Mouse (Mus musculus): ENCODE measurements around the gene Ctdsp1. TPM values are rescaled to one million over a fixed set of nuclear protein-coding genes. Genes with fewer than 3 reads are reported as not detected.

Ctdsp1 gene
- 64.6 and 66.7 TPM in 2 replicates for polyA plus RNA-seq (2015; fragmentation: Nextera tagmentation; extraction: Ambion mirVana)

DNA sequence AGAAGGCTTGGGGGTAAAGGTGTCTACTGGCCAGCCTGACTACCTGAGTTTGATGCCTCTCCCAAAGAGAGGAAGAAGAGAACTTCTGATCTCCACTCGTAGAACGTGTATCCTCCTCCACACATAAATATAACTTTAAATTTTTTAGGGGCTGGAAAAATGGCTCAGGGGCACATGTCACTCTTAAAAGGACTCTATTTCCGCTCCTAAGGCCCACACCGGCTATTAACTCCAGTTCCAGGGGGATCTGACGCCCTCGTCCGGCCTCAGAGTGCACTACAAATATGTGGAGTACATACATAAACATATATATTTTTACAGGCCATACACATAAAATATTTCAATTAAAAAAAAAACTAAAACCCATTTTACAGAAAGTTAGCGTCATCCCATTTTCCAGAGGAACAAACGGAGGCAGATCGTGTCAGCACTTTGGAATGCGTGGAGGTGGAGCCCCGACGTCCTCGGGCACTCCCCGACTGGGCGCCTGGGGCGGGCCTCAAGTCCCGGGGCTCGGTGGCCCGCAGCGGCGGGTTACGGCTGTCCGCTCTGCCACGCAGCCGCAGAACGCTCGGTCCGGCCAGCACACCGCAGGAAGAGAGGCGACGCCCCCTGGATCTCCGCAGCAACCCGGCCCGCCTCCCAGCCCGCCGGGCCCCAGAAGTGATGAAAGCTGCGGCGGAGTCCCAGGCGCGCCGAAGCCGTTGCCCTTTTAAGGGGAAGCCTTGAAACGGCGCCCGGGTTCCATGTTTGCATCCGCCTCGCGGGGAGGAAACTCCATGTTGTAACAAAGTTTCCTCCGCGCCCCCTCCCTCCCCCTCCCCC is at the start of gene Ctdsp1:
Ctdsp1 (plus strand) TSS at position 586 of the 825 bp plus-strand sequence.
- ATAC-seq (replicated peaks; ENCODE audit: extremely low read depth, insufficient read depth, low FRiP score) = peak; percentile 80
- WGBS = 3% methylated on average over 51 of the region's 51 CpGs
- H3K9me3 ChIP-seq (replicated peaks; ENCODE audit: control insufficient read depth, low read length) = no peaks in the 10 kb centered on the region
- peaks cover 33% of the 10 kb centered on the region for H3K4me1 ChIP-seq (ENCODE audit: control insufficient read depth, insufficient read depth, low read length)
- H3K4me2 ChIP-seq (ENCODE audit: low read depth, low read length) = peak within 1 kb of the TSS; percentile 85
- peak within 1 kb of the TSS; percentile 98 for H3K9ac ChIP-seq (ENCODE audit: low read length)
- H3K4me3 ChIP-seq (ENCODE audit: low read length) = peak within 1 kb of the TSS; percentile 82
- no peaks in the 10 kb centered on the region for H3K27me3 ChIP-seq (ENCODE audit: control insufficient read depth, insufficient read depth, low read length)
- H3K27ac ChIP-seq (ENCODE audit: low read length) = peak within 1 kb of the TSS; percentile 98
- peaks cover 16% of the 10 kb centered on the region for H3K36me3 ChIP-seq (ENCODE audit: control insufficient read depth, insufficient read depth)

GRCm38 (mm10) chr1:74341898-74342297 is 49.4 kb upstream of the Ctdsp1 start:
- Histone ChIP-seq H3K4me2 (ENCODE audit: low read depth, low read length) (no peak overlapping the region), H3K9ac (ENCODE audit: low read length) (no peak overlapping the region), H3K9me3 (replicated peaks; ENCODE audit: control insufficient read depth, low read length) (no peaks in the 10 kb centered on the region), H3K36me3 (ENCODE audit: control insufficient read depth, insufficient read depth) (no peaks in the 10 kb centered on the region), H3K4me3 (ENCODE audit: low read length) (no peak overlapping the region), H3K27me3 (ENCODE audit: control insufficient read depth, insufficient read depth, low read length) (no peaks in the 10 kb centered on the region), H3K27ac (ENCODE audit: low read length) (no peak overlapping the region), H3K4me1 (ENCODE audit: control insufficient read depth, insufficient read depth, low read length) (peaks cover 14% of the 10 kb centered on the region)
- no peak for ATAC-seq (replicated peaks; ENCODE audit: extremely low read depth, insufficient read depth, low FRiP score)
- 69% methylated on average over 7 of the region's 7 CpGs for WGBS

GRCm38 (mm10) chr1:74342308-74342707 is 49.0 kb upstream of the Ctdsp1 start:
- Histone ChIP-seq H3K27ac (ENCODE audit: low read length) (no peak overlapping the region), H3K9ac (ENCODE audit: low read length) (no peak overlapping the region), H3K4me2 (ENCODE audit: low read depth, low read length) (no peak overlapping the region), H3K27me3 (ENCODE audit: control insufficient read depth, insufficient read depth, low read length) (no peaks in the 10 kb centered on the region), H3K9me3 (replicated peaks; ENCODE audit: control insufficient read depth, low read length) (no peaks in the 10 kb centered on the region), H3K36me3 (ENCODE audit: control insufficient read depth, insufficient read depth) (no peaks in the 10 kb centered on the region), H3K4me1 (ENCODE audit: control insufficient read depth, insufficient read depth, low read length) (peaks cover 10% of the 10 kb centered on the region), H3K4me3 (ENCODE audit: low read length) (no peak overlapping the region)
- 90% methylated on average over 1 of the region's 1 CpGs for WGBS
- ATAC-seq (replicated peaks; ENCODE audit: extremely low read depth, insufficient read depth, low FRiP score) = no peak

DNA sequence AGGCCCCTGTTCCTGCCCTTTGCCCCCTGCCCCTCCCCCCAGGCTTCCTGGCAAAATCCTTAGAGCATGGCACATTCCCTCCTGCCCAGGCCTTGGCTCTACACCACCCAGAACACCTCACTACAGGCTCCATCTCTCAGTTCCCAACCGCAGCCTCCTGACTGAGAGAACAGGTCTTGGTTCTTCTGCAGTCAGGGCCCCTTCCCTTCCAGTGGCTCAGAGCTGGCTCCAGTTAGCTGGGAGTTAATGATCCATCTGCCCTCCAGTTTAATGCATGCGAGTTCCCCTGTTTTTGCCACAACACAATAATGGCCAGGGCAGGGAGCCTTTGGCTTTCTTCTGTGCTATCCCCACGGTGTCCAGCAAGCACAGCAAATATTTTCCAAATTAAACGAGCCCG is 48.1 kb upstream of the Ctdsp1 start:
- H3K4me1 ChIP-seq (ENCODE audit: control insufficient read depth, insufficient read depth, low read length) = peaks cover 5% of the 10 kb centered on the region; the same call in 1 of the 2 replicates

GRCm38 (mm10) chr1:74344163-74344916 is 47.0 kb upstream of the Ctdsp1 start:
- H3K4me3 ChIP-seq (ENCODE audit: low read length) = no peak overlapping the region
- peaks cover 5% of the 10 kb centered on the region; the same call in 1 of the 2 replicates for H3K4me1 ChIP-seq (ENCODE audit: control insufficient read depth, insufficient read depth, low read length)
- no peak overlapping the region for H3K9ac ChIP-seq (ENCODE audit: low read length)
- H3K27ac ChIP-seq (ENCODE audit: low read length) = no peak overlapping the region
- 82% methylated on average over 11 of the region's 11 CpGs for WGBS
- H3K9me3 ChIP-seq (replicated peaks; ENCODE audit: control insufficient read depth, low read length) = no peaks in the 10 kb centered on the region
- no peak overlapping the region for H3K4me2 ChIP-seq (ENCODE audit: low read depth, low read length)
- no peaks in the 10 kb centered on the region for H3K27me3 ChIP-seq (ENCODE audit: control insufficient read depth, insufficient read depth, low read length)
- no peak for ATAC-seq (replicated peaks; ENCODE audit: extremely low read depth, insufficient read depth, low FRiP score)
- 0 out of 2 replicates have a peak, but pooled peaks cover 2% of the 10 kb centered on the region for H3K36me3 ChIP-seq (ENCODE audit: control insufficient read depth, insufficient read depth)

More for the DNA sequence above, 48.1 kb upstream of the Ctdsp1 start:
- Histone ChIP-seq H3K4me2 (ENCODE audit: low read depth, low read length) (no peak overlapping the region), H3K9me3 (replicated peaks; ENCODE audit: control insufficient read depth, low read length) (no peaks in the 10 kb centered on the region), H3K36me3 (ENCODE audit: control insufficient read depth, insufficient read depth) (no peaks in the 10 kb centered on the region), H3K27me3 (ENCODE audit: control insufficient read depth, insufficient read depth, low read length) (no peaks in the 10 kb centered on the region), H3K4me3 (ENCODE audit: low read length) (no peak overlapping the region), H3K27ac (ENCODE audit: low read length) (no peak overlapping the region), H3K9ac (ENCODE audit: low read length) (no peak overlapping the region)
- 77% methylated on average over 5 of the region's 5 CpGs for WGBS
- no peak for ATAC-seq (replicated peaks; ENCODE audit: extremely low read depth, insufficient read depth, low FRiP score)

DNA sequence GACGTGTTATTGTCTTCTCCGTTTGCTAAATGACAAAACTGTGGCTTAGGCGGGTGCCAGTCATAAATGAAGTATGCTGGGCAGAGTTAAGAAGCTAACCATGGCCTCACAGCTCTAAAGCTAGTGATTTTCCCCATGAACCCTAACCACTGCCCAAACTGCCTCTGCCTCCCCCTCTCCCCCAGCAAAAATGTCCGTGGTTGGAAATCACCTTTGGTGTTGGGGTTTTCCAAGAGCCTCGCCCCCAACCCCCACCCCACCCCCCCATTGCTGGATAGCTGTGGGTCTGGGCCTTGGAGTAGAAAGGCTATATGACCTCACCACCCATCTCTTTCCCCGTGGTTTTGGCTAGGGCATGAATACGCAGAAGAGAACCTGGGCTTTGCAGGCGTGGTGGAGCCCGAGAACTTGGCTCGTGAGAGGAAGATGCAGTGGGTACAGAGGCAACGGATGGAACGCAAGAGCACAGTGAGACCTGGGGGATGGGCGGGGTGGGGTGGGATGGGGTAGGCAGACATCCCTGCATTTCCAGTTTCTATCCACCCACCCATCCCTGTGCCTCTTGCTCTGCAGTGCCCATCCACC is 40.0 kb upstream of the Ctdsp1 start:
- no peaks in the 10 kb centered on the region for H3K9me3 ChIP-seq (replicated peaks; ENCODE audit: control insufficient read depth, low read length)
- 84% methylated on average over 13 of the region's 13 CpGs for WGBS
- H3K36me3 ChIP-seq (ENCODE audit: control insufficient read depth, insufficient read depth) = peaks cover 21% of the 10 kb centered on the region
- H3K27me3 ChIP-seq (ENCODE audit: control insufficient read depth, insufficient read depth, low read length) = no peaks in the 10 kb centered on the region
- H3K9ac ChIP-seq (ENCODE audit: low read length) = no peak overlapping the region
- no peak for ATAC-seq (replicated peaks; ENCODE audit: extremely low read depth, insufficient read depth, low FRiP score)
- H3K4me3 ChIP-seq (ENCODE audit: low read length) = no peak overlapping the region
- H3K4me1 ChIP-seq (ENCODE audit: control insufficient read depth, insufficient read depth, low read length) = no peaks in the 10 kb centered on the region
- H3K27ac ChIP-seq (ENCODE audit: low read length) = no peak overlapping the region
- H3K4me2 ChIP-seq (ENCODE audit: low read depth, low read length) = no peak overlapping the region

DNA sequence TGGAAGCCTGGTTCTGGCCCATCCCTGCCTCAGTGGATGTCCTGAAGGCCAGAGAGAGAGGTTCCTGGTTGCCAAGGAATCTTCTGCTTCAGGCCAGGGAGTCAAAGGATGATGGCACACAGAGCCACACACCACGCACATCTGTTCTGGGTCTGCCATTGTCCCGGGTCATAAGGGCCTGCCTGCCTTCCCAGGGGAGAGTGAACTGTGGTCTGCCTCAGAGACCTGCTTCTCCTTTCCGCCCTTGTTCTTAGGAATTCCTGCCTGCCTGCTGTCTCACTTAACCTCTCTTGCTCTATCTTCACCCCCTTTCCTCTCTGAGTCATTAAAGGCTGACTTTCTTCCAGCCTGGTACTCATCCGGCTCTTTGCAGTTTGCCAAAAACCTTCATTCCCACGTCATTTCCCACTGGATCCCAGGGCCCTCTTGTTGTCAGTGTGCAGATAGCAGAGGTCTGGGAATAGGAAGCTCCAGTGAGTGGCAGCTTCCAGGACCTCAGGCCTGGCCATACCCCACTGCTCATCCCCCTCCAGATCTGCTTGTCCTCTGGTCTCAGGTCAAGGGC is 38.7 kb upstream of the Ctdsp1 start:
- H3K27me3 ChIP-seq (ENCODE audit: control insufficient read depth, insufficient read depth, low read length) = no peaks in the 10 kb centered on the region
- H3K4me3 ChIP-seq (ENCODE audit: low read length) = no peak overlapping the region
- H3K27ac ChIP-seq (ENCODE audit: low read length) = no peak overlapping the region
- H3K4me2 ChIP-seq (ENCODE audit: low read depth, low read length) = no peak overlapping the region
- WGBS = 63% methylated on average over 5 of the region's 5 CpGs
- no peaks in the 10 kb centered on the region; the same call in 1 of the 2 replicates for H3K9me3 ChIP-seq (replicated peaks; ENCODE audit: control insufficient read depth, low read length)
- no peak overlapping the region for H3K9ac ChIP-seq (ENCODE audit: low read length)
- no peaks in the 10 kb centered on the region for H3K4me1 ChIP-seq (ENCODE audit: control insufficient read depth, insufficient read depth, low read length)
- ATAC-seq (replicated peaks; ENCODE audit: extremely low read depth, insufficient read depth, low FRiP score) = peak; percentile 54
- H3K36me3 ChIP-seq (ENCODE audit: control insufficient read depth, insufficient read depth) = peaks cover 21% of the 10 kb centered on the region

- Histone ChIP-seq H3K36me3 (ENCODE audit: control insufficient read depth, insufficient read depth) (peaks cover 21% of the 10 kb centered on the region), H3K9me3 (replicated peaks; ENCODE audit: control insufficient read depth, low read length) (no peaks in the 10 kb centered on the region; the same call in 1 of the 2 replicates), H3K4me1 (ENCODE audit: control insufficient read depth, insufficient read depth, low read length) (no peaks in the 10 kb centered on the region), H3K9ac (ENCODE audit: low read length) (no peak overlapping the region), H3K27ac (ENCODE audit: low read length) (no peak overlapping the region), H3K27me3 (ENCODE audit: control insufficient read depth, insufficient read depth, low read length) (no peaks in the 10 kb centered on the region), H3K4me3 (ENCODE audit: low read length) (no peak overlapping the region), H3K4me2 (ENCODE audit: low read depth, low read length) (no peak overlapping the region)
- WGBS = 88% methylated on average over 9 of the region's 9 CpGs
- no peak for ATAC-seq (replicated peaks; ENCODE audit: extremely low read depth, insufficient read depth, low FRiP score)
Observed at GRCm38 (mm10) chr1:74353453-74354229, 37.7 kb upstream of the Ctdsp1 start.

Data from heart, embryonic 16.5 days (tissue).